Mouse (Mus musculus) limb, embryonic 11.5 days (tissue): ENCODE data around the gene Olfr653. TPM values are rescaled to one million over a fixed set of nuclear protein-coding genes. Genes with fewer than 3 reads are reported as not detected.

ENCODE experiments used
- ATAC-seq: fragments of 200-750 bp; cut with Nextera tagmentation; 2 replicates; pipeline ENCODE4 v1.8.0; 2017; ENCODE audit warnings: low read depth; ENCODE audit not compliant: insufficient number of reproducible peaks, low FRiP score, low TSS enrichment
- DNase-seq: peaks from one replicate; pipeline ENCODE4 v3.0.0-alpha.2; 2015; ENCODE audit warnings: low spot score
- H3K27ac ChIP-seq: fragments of 300-500 bp; sonication (generic); replicated peaks from 2 replicates; pipeline ENCODE4 v1.5.1; 2014; ENCODE audit warnings: low read depth, mild to moderate bottlenecking, low read length
- H3K27me3 ChIP-seq: fragments of 300-500 bp; sonication (generic); 2 replicates; pipeline ENCODE4 v1.6.1; 2014; ENCODE audit warnings: mild to moderate bottlenecking, low read length, mixed read lengths; ENCODE audit not compliant: control insufficient read depth, insufficient read depth
- H3K36me3 ChIP-seq: fragments of 300-500 bp; sonication (generic); 2 replicates; pipeline ENCODE4 v1.6.1; 2014; ENCODE audit warnings: mild to moderate bottlenecking, low read length, moderate library complexity, mixed read lengths; ENCODE audit not compliant: control insufficient read depth, insufficient read depth
- H3K4me1 ChIP-seq: fragments of 300-500 bp; sonication (generic); 2 replicates; pipeline ENCODE4 v1.6.1; 2014; ENCODE audit warnings: low read length, mixed read lengths; ENCODE audit not compliant: control insufficient read depth, insufficient read depth
- H3K4me2 ChIP-seq: fragments of 300-500 bp; sonication (generic); 2 replicates; pipeline ENCODE4 v1.6.1; 2014; ENCODE audit warnings: low read depth, mild to moderate bottlenecking, moderate library complexity; ENCODE audit not compliant: severe bottlenecking
- H3K4me3 ChIP-seq: fragments of 300-500 bp; sonication (generic); 2 replicates; pipeline ENCODE4 v1.5.1; 2014; ENCODE audit warnings: low read depth, low read length
- H3K9ac ChIP-seq: fragments of 300-500 bp; sonication (generic); 2 replicates; pipeline ENCODE4 v1.6.1; 2014; ENCODE audit warnings: mild to moderate bottlenecking, low read length
- H3K9me3 ChIP-seq: fragments of 300-500 bp; sonication (generic); 2 replicates; pipeline ENCODE4 v1.6.1; 2016; ENCODE audit warnings: low read length; ENCODE audit not compliant: control insufficient read depth
- WGBS: fragments of 180-500 bp; shearing (Covaris S2); extraction: QIAGEN DNeasy Blood & Tissue Kit; methylation state at CpG from one replicate; pipeline ENCODE4 v1.1.7; 2014; 5-methylcytosine and 5-hydroxymethylcytosine counted together
- polyA plus RNA-seq: library from polyadenylated mRNA; unstranded; fragments of >200 nt; fragmentation: Nextera tagmentation; extraction: Ambion mirVana; gene quantifications from 2 replicates; pipeline ENCODE4 v1.2.1, GENCODE M21; 2014

Olfr653 gene
- not detected in 2 replicates for polyA plus RNA-seq

GRCm38 (mm10) chr7:104577014-104577413 is at the start of gene Olfr653:
TSS of gene Olfr653 (plus strand) at chr7:104577314.
- WGBS: 79% methylated on average over 2 of the region's 2 CpGs
- Histone ChIP-seq H3K27me3 (no peaks in the 10 kb centered on the region), H3K4me3 (no peak within 1 kb of the TSS)

GRCm38 (mm10) chr7:104549833-104550232 is 27.3 kb upstream of the Olfr653 start, which contains the start of gene Olfr651:
TSS of gene Olfr651 (plus strand) at chr7:104550133.
- 81% methylated on average over 5 of the region's 5 CpGs for WGBS
- H3K9me3 ChIP-seq: no peaks in the 10 kb centered on the region

More at GRCm38 (mm10) chr7:104577014-104577413, at the start of gene Olfr653:
- Histone ChIP-seq H3K9me3 (no peaks in the 10 kb centered on the region), H3K9ac (no peak within 1 kb of the TSS), H3K4me1 (no peaks in the 10 kb centered on the region), H3K27ac (no peak within 1 kb of the TSS), H3K36me3 (no peaks in the 10 kb centered on the region), H3K4me2 (no peak within 1 kb of the TSS)
- no peak for DNase-seq
- no peak for ATAC-seq

DNA sequence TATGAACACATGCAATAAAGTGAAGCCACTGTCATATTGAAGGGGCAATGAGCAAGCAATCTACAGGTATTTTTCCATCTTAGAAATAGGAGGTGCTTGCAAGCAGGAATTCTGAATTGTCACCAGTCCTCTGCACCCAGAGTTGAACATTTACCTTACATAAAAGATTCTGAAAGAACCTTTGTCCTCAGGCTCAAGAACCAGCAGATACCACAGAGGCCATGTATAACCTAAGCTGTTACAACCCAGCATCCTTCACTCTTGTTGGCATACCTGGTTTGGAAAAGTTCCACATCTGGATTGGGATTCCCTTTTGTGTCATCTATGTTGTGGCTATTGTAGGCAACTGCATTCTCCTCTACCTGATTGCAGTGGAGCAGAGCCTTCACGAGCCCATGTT is 24.4 kb upstream of the Olfr653 start:
- H3K4me2 ChIP-seq: no peak overlapping the region
- WGBS: 71% methylated on average over 1 of the region's 1 CpGs

More at GRCm38 (mm10) chr7:104549833-104550232, 27.3 kb upstream of the Olfr653 start, which contains the start of gene Olfr651:
- Histone ChIP-seq H3K9ac (no peak within 1 kb of the TSS), H3K27ac (no peak within 1 kb of the TSS), H3K4me3 (no peak within 1 kb of the TSS), H3K4me2 (no peak within 1 kb of the TSS), H3K27me3 (no peaks in the 10 kb centered on the region), H3K36me3 (no peaks in the 10 kb centered on the region), H3K4me1 (no peaks in the 10 kb centered on the region)
- ATAC-seq: no peak
- DNase-seq: no peak

GRCm38 (mm10) chr7:104560601-104561000 is 16.5 kb upstream of the Olfr653 start, which contains the start of gene Olfr652:
TSS of gene Olfr652 (plus strand) at chr7:104560901.
- H3K9me3 ChIP-seq: no peaks in the 10 kb centered on the region
- H3K9ac ChIP-seq: no peak within 1 kb of the TSS
- H3K27ac ChIP-seq: no peak within 1 kb of the TSS
- no peak within 1 kb of the TSS for H3K4me3 ChIP-seq
- no peak for DNase-seq
- ATAC-seq: no peak
- no peaks in the 10 kb centered on the region for H3K27me3 ChIP-seq
- no peaks in the 10 kb centered on the region for H3K36me3 ChIP-seq
- H3K4me2 ChIP-seq: no peak within 1 kb of the TSS
- no peaks in the 10 kb centered on the region for H3K4me1 ChIP-seq

More for the DNA sequence above, 24.4 kb upstream of the Olfr653 start:
- H3K4me3 ChIP-seq: no peak overlapping the region
- DNase-seq (no peak), ATAC-seq (no peak)
- no peaks in the 10 kb centered on the region for H3K36me3 ChIP-seq
- no peaks in the 10 kb centered on the region for H3K4me1 ChIP-seq
- no peaks in the 10 kb centered on the region for H3K9me3 ChIP-seq
- H3K27ac ChIP-seq: no peak overlapping the region
- H3K9ac ChIP-seq: no peak overlapping the region
- H3K27me3 ChIP-seq: no peaks in the 10 kb centered on the region

GRCm38 (mm10) chr7:104580846-104581245 is 3.7 kb downstream of the Olfr653 start:
- no peaks in the 10 kb centered on the region for H3K36me3 ChIP-seq
- no peaks in the 10 kb centered on the region for H3K27me3 ChIP-seq
- H3K9ac ChIP-seq: no peak overlapping the region
- H3K27ac ChIP-seq: no peak overlapping the region
- WGBS: 92% methylated on average over 4 of the region's 4 CpGs
- no peaks in the 10 kb centered on the region for H3K4me1 ChIP-seq
- ATAC-seq: no peak
- H3K9me3 ChIP-seq: no peaks in the 10 kb centered on the region
- H3K4me2 ChIP-seq: no peak overlapping the region
- no peak overlapping the region for H3K4me3 ChIP-seq
- no peak for DNase-seq

- no peaks in the 10 kb centered on the region for H3K9me3 ChIP-seq
- no peak for DNase-seq
- 84% methylated on average over 4 of the region's 4 CpGs for WGBS
- H3K27ac ChIP-seq: no peak overlapping the region
- no peak for ATAC-seq
- H3K4me3 ChIP-seq: no peak overlapping the region
- no peaks in the 10 kb centered on the region for H3K27me3 ChIP-seq
- no peak overlapping the region for H3K4me2 ChIP-seq
- H3K4me1 ChIP-seq: no peaks in the 10 kb centered on the region
- H3K9ac ChIP-seq: no peak overlapping the region
- H3K36me3 ChIP-seq: no peaks in the 10 kb centered on the region
Observed at GRCm38 (mm10) chr7:104581429-104581828, 4.3 kb downstream of the Olfr653 start.

DNA sequence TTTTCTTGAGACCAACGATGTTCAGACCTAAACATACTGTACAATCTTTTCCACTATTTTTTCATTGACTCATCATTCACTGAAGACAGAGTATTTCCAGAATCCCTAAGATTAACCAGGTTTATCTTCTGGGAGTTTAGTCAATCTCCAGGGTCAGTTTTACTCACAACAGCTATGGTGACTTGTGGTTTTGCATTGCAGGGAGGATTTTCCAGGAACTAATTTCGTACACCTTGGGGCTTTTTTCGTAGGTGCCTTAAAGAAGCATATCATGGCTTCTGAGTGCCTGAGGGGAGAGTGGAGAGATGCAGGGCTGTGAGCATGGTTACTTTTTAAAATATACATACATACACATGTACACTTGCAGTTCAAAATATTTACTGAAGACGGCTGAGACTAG is 9.6 kb downstream of the Olfr653 start, which contains the start of gene Olfr654:
Gene Olfr654 (plus strand): TSS at position 301 of the 400 bp plus-strand sequence.
- H3K36me3 ChIP-seq: no peaks in the 10 kb centered on the region
- DNase-seq (no peak), ATAC-seq (no peak)
- H3K27me3 ChIP-seq: no peaks in the 10 kb centered on the region
- H3K27ac ChIP-seq: no peak within 1 kb of the TSS
- WGBS: 87% methylated on average over 4 of the region's 4 CpGs
- no peaks in the 10 kb centered on the region for H3K9me3 ChIP-seq
- H3K4me2 ChIP-seq: no peak within 1 kb of the TSS
- H3K4me1 ChIP-seq: no peaks in the 10 kb centered on the region
- H3K9ac ChIP-seq: no peak within 1 kb of the TSS
- no peak within 1 kb of the TSS for H3K4me3 ChIP-seq

DNA sequence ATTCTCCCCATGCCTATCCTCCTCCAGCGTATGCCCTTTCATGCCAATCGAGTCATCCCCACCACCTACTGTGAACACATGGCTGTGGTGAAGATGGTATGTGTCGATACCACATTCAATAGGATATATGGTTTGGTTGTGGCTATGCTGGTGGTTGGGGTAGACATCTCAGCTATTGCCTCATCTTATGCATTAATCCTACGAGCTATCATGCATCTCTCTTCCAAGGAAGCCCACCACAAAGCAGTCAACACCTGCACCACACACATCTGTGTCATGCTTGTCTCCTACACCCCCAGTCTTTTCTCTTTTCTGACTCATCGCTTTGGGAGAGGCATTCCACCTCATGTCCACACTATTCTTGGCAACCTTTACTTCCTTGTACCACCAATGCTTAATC is 11.2 kb downstream of the Olfr653 start:
- no peaks in the 10 kb centered on the region for H3K9me3 ChIP-seq
- no peaks in the 10 kb centered on the region for H3K27me3 ChIP-seq
- no peak overlapping the region for H3K27ac ChIP-seq
- DNase-seq (no peak), ATAC-seq (no peak)
- H3K4me1 ChIP-seq: no peaks in the 10 kb centered on the region
- 86% methylated on average over 5 of the region's 5 CpGs for WGBS
- no peak overlapping the region for H3K4me3 ChIP-seq
- H3K36me3 ChIP-seq: no peaks in the 10 kb centered on the region
- no peak overlapping the region for H3K9ac ChIP-seq
- no peak overlapping the region for H3K4me2 ChIP-seq

GRCm38 (mm10) chr7:104601679-104602078 is 24.6 kb downstream of the Olfr653 start, which contains the start of gene Olfr655:
TSS of gene Olfr655 (minus strand) at chr7:104601779.
- no peak within 1 kb of the TSS for H3K4me2 ChIP-seq
- no peaks in the 10 kb centered on the region for H3K36me3 ChIP-seq
- no peak within 1 kb of the TSS for H3K9ac ChIP-seq
- ATAC-seq (no peak), DNase-seq (no peak)
- 85% methylated on average over 2 of the region's 2 CpGs for WGBS
- H3K4me3 ChIP-seq: no peak within 1 kb of the TSS
- no peaks in the 10 kb centered on the region for H3K4me1 ChIP-seq
- H3K27me3 ChIP-seq: no peaks in the 10 kb centered on the region
- no peak within 1 kb of the TSS for H3K27ac ChIP-seq
- H3K9me3 ChIP-seq: no peaks in the 10 kb centered on the region
